Mouse (Mus musculus): ENCODE measurements around the gene B3gntl1.
A peak's percentile ranks its signal among the peaks of the same experiment; 100 is the strongest.
"Not testable (repeated sequence)": the region's sequence is repeated elsewhere in the genome, so short reads cannot be mapped to it uniquely, and the experiment has no call there.

B3gntl1 gene

DNA sequence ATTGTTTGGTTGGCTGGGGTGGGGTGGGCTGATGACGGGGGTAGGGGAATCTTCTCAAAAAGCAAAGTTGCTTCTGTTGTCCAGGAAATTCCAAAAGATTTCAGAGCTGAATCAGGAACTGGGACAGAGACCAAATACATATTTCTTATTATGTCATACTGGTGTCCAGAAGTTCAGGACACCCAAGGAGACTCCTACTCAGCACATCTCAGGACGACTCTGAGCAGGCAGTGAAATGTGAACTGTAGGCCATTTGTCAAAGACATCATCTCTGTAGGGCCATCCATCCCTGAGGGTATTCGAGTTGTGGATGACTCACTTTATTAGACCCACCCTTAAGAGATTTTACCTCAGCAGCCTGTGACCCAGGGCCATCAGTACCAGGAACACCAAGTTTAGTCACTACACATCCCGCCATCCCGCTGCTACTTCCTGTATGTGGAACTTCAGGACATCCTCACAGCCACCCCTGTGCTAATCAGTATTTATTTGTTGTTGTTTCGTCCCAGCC is 12.6 kb upstream of the B3gntl1 start:
- DNase-seq (ENCODE audit: low spot score in 2 of 2), result no peak

DNA sequence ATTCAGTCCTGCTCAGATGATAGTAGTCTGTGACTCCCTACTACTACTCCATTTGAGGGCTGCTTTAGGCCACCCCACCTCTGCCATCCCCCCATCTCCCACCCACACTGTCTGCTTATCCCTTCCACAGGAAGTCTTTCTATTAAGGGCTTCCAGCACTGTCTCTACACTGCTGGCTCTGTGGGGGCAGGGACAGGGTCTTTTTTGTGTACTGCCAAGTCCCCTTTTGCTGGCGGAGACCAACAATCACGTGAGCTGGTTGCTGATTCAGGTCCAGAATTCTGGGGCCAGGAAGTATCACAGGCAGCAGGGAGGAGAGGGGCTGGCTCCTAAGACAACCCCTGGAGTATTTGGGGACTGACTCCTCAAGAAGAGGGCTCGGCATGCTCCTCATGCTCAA is 10.3 kb upstream of the B3gntl1 start:
- DNase-seq (ENCODE audit: low spot score in 2 of 2), result no peak

DNA sequence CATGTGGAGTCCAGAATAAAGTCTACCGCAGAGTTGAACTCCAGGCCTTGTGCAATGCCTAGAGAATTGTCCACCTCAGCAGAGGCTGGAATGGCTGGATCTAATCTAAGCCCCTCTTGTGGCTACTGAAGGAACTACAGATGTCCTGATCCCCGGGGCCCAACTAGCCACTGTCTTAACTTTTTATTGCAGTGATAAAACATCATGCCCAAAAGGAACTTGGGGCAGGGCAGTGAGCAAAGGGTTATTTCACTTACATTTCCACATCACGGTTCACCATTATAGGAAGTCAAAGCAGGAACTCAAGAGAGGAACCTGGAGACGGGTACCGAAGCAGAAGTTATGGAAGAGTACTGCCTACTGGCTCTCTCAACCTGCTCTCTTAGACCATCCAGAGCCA is 7.8 kb upstream of the B3gntl1 start:
- DNase-seq (ENCODE audit: low spot score in 2 of 2), result no peak

DNA sequence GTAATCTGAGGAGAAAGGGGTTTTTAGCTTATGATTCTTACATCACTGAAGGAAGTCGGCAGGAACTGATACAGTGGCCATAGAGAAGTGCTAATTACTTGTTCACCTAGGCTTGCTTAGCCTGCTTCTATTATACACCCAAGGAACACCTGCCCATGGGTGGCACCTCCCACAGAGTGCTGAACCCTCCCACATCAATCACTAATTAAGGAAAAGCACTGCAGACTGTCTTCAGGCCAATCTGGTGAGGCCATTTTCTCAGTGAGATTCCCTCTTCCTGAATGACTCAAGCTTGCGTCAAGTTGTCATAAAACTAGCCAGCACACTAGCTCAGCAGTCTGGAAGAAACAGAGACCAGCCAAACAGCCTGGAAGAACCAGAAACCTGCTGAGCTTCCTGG is 6.6 kb upstream of the B3gntl1 start:
- DNase-seq (ENCODE audit: low spot score in 2 of 2), result no peak

DNA sequence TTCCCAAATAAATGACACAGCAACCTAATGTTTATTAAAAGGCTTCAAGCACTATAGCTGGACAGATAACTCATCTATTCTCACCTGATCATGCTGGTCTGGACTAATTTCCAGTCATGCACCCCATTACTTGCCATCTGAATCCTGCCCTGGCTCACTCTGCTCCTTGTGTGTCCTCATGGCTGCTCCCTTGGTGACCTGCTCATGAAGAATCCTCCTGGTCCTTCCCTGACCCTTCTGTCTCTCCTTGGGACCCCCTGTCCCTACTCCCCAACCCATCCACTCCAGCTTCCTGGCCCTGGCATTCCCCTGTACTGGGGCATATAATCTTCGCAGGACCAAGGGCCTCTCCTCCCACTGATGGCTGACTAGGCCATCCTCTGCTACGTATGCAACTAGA is 3.9 kb upstream of the B3gntl1 start:
- no peak for DNase-seq (ENCODE audit: low spot score in 2 of 2)

DNA sequence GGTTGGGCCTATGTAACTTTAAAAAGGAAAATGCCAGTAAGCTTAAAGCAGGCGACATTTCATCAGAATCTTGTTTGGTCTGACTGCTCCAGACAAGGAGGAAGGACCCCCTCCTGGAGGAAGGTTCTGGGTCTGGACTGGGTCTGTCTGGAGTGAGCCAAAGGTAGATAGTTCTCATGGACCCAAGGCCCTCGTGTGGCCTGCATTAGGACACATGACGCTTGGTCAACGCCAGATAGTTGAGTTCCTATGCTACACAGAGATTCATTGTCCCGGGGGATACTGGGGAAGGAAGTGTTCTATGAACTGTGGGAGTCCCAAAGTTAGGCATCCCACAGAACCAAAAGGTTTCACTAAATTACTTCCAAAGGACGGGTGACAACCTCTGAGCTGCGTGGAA is 676 bp upstream of the B3gntl1 start:
- DNase-seq (ENCODE audit: low spot score in 2 of 2), result no peak

DNA sequence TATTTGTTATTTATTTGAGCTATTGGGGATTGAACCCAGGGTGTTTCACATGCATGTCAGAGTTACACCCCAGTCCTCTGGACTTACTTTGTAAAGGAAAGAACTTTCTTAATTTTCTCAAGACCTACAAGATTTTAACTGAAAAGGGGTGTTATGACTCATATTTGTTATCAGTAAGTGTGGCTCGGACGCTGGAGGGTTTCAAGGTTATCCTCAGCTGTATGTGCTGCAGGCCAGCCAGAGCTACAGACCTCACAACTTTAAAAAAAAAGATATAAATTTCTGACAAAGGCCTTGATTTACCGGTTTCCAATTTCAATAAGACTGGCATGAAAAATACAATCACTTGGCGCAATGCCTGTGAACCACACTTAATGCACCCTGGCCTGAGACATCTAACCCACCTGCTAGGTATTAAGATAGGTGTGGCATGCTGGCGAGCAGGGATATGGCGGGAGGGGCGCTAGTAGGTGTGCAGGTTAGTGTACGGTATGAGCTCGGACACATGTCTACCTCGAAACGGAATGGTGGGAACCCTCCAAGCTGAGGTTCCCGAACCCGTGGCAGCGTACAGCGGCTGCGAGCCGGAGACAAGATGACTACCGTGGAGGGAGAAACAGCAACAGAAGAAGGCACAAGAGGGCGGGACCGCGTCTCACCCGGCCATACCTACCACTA is 502 bp downstream of the B3gntl1 start:
- no peak for DNase-seq (ENCODE audit: low spot score in 2 of 2)

DNA sequence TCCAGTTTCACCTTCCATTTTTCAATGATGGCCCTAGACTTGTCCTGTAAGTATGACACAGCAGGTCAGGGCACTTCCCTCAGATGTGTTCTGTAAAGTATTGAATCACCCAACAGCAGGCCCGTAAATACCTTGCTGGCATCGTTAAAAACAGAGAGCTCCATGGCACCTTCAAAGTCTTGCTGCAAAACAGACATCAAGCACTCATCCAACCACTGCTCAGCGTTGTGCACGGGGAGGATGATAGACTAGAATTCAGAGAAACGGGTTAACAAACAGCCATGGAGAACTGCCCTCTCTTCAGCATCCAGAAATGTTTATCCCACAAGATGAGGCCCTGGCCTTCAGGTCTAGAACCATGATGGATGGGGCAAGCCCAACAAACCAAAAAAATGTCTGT is 2.0 kb downstream of the B3gntl1 start:
- DNase-seq (ENCODE audit: low spot score in 2 of 2), result no peak

DNA sequence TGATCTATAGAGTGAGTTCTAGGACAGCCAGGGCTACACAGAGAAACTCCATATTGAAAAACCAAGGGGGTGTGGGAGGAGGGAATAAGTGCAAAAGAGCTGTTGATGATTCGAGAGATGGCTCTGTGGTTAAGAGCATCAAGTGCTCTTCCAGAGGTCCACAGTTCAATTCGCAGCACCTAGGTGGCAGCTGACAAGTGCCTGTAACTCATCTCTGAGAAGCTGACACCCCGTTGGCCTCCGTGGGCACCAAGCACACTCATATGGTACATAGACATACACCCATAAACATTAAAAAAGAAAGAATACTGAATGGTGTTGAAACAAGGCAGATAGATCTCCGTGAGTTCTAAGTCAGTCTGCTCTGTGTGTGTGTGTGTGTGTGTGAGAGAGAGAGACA is 4.2 kb downstream of the B3gntl1 start:
- DNase-seq (ENCODE audit: low spot score in 2 of 2), result no peak

DNA sequence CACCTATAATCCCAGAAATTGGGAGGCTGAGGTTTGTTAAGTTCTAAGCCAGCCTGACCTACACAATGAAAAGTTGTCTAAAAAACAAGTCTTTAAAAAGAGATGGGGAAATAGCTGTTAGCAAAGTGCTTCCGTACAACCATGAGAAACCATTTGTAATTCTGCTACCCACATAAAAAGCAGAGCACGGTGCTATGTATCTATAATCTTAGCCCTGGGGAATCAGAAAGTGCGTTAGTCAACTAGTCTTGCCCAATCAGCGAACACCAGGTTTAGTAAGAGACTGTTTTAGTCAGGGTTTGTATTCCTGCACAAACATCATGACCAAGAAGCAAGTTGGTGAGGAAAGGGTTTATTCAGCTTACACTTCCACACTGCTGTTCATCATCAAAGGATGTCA is 5.4 kb downstream of the B3gntl1 start:
- DNase-seq (ENCODE audit: low spot score in 2 of 2), result no peak

DNA sequence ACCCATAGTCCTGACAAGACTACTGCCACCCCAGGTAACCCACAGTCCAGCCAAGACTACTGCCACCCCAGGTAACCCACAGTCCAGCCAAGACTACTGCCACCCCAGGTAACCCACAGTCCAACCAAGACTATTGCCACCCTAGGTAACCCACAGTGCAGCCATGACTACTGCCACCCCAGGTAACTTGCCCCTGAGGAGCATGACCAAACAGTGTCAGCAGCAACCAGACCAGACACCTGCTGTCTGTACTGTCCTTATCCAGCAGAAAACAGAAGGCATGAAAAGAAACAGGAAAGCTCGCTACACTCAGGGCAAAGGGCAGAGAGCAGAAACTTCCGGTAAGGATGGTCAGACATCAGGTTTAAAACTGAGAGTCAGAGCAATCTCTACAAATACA is 11.8 kb downstream of the B3gntl1 start:
- DNase-seq (ENCODE audit: low spot score in 2 of 2), result no peak

DNA sequence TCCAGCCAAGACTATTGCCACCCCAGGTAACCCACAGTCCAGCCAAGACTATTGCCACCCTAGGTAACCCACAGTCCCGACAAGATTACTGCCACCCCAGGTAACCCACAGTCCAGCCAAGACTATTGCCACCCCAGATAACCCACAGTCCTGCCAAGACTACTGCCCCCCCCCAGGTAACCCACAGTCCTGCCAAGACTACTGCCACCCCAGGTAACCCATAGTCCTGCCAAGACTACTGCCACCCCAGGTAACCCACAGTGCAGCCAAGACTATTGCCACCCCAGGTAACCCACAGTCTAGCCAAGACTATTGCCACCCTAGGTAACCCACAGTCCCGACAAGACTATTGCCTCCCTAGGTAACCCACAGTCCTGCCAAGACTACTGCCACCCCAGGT is 12.3 kb downstream of the B3gntl1 start:
- DNase-seq (ENCODE audit: low spot score in 2 of 2), result not testable (repeated sequence)

DNA sequence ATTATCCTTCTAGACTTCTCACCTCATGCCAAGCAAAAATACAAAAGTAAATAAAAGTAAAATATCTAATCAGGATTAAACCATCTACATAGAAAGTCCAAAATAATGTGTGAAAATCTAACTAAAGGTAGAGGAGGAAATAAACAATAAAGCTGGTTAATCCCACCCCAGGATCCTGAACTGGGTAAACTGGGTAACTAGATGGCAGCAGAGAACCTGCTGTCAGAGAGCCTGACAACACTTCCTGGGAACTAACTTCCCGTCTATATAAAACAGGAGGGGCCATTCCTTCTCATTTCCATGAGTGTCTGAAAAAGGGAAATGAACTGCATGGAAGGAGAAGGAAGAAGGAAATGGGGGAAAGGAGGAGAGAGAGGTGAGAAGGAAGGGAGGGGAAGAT is 14.8 kb downstream of the B3gntl1 start:
- DNase-seq (ENCODE audit: low spot score in 2 of 2), result no peak

DNA sequence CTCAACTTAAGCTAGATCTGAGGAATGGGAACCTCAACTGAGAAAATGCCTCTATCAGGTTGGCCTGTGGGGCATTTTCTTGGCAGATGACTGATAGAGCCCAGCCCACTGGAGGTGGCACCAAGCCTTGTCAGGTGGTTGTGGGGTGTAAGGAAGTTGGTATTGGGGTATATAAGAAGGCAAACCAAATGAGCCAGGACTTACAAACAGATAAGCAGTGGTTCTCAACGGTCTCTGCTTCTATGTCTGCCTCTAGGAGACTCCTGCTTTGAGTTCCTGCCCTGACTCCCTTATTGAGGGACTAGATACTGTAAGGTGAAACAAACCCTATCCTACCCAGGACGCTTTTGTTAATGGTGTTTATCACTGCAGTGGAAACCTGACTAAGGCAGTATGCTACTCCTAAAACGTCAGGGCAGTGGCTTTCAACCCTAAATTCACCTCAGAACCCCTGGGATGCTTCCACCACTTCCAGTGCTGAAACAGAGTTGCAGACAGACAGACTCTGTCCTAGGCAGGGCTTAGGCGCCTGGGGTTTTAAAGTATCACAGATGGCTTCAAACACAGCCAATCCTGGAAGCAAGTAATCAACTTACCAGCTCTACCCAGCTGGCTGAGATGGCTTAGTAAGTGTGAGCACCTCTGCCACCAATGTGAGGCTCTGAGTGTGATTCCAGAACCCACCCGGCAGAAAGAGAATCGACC is 17.0 kb downstream of the B3gntl1 start:
- DNase-seq (ENCODE audit: low spot score in 2 of 2), result no peak

DNA sequence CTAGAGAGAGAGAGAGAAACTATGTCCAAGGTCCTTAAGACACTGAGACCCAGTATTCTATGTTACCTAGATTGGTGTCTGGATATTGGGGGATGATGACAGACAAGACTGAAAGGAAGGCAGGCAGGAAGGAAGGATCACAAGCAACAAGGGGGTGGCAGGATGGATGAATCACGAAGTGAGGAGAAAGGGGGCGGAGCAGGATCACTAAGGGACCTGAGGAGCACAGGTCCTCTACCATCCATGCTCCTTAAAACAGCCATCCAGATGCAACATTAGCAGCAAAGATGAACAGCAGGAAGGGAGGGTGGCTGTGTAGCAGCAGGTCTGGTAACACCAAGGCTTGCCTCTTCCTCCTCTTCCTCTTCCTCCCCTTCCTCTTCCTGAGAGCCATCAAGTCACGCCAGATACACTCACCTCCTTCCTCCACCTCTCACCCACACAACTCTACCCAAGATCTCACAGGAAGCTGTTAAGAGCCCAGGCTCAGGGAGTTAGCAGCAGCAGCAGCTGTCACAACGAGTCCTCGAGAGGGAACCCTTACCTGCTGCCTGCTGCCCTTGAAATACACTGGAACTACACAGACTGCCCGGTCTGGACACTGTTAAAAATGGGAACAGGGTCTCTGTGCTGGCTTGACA is 17.7 kb downstream of the B3gntl1 start:
- no peak for DNase-seq (ENCODE audit: low spot score in 2 of 2)

DNA sequence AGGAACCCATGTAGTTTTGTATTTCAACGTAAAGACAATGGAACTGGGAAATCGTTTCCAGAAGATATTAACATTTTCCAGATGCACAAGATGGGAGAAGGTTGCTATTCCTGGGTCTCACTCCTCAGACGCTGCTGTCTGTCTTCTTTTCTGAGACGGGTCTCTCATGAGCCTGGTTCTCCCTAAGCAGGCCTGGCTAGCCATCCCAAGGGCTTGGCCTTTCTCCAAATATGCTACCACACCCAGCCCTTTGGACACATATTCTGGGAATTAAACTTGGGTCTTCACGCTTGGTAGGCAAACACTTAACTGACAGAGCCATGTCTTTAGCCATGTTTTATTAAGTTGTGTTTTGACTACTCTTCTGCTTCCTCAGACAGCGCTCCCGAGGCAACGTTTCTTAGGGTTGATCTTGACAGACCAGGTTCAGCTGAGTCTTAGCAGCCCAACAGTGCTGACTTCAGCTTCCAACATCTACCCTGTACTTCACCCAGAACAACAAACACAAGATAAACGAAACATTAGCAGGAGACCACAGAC is 18.5 kb downstream of the B3gntl1 start:
- no peak for DNase-seq (ENCODE audit: low spot score in 2 of 2)

DNA sequence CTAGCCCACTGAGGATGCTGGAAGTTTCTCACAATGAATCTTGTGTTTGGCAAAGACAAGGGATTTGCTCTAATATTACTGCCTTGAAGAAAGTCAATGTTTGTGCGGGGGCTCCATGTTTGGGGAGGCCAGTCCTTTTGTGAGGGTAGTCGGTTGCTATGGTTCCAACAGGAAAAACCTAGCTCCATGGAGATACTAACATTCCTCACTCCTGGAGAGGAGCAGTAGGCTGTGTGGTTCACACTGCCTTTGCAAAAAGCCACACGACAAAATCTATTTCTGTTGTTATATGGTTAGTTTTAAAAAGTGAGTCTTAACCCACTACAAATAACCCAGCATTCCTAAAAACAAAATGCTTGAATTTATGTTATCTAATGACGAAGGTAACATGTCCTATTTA is 19.3 kb downstream of the B3gntl1 start:
- no peak for DNase-seq (ENCODE audit: low spot score in 2 of 2)

DNA sequence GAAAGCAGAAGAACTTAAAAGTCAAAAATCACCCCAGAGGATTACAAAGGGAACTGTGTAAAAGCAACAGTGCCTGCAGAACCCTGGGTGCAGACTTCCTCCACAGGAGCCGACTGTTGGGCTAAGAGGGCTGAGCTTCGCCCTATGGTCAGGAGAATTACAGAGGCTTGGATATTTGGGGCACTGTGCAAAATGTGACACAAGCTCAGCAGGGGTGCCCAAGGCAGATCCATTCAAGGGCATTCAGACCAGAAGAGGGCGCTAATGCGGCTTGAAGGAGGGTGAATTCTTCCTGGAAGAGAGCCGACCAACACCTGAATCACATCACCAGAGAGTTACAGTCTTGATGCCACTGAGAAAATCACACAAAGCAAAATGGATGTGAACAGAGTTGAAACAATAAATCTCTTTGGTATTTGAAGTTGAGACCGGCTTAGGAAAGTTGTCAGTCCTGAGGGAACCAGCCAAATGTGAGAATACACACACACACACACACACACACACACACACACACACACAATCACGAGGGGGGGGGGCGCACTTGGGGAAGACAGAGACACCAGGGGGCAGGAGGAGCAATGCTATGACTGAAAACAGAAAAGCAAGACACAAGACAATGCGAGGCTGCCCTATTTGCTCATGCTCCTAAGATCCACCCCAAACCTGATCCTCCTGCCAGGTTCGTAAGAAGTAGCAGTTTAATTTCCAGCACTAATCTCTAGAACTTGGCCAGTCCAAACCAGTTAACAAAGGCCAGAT is 20.2 kb downstream of the B3gntl1 start:
- peak; percentile 42 to 57 for DNase-seq (ENCODE audit: low spot score in 2 of 2)

DNA sequence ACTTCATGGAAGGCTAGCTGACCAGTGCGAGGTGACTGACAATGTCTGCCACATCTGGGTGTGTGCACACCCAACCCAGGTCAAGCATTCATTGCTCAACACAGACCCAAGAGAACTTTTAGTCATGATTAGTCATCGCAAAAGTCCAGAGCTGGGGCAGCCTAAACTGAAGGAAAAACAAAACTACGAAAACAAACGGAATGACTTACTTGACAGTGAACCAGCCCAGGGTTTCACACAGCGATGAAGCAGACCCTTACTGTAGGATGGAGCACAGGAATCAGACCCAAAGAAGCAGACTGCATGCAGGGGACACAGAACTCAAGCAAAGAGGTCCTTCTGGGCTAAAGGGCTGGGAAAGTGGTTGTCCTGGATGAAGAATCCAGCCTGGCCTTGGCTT is 21.0 kb downstream of the B3gntl1 start:
- peak; percentile 30 to 64 for DNase-seq (ENCODE audit: low spot score in 2 of 2)

DNA sequence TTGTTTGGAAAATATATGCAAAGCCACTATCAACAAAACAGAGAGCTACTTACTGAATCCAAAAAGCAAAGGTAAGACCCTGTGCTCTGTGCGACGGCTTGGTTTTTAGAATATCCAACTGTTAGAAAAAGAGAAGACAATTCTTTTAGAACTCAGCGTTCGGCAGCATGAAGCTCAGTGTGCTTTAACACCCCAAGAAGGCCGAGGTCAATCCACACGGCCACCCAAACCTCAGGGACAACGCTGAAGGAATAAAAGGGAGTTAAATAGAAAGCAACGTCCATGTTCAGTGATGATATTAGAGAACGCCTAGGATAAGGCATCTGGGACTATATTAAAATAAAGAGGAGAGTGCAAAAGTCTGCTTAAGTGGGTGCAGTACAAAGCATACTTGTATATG is 21.4 kb downstream of the B3gntl1 start:
- no peak for DNase-seq (ENCODE audit: low spot score in 2 of 2)

DNA sequence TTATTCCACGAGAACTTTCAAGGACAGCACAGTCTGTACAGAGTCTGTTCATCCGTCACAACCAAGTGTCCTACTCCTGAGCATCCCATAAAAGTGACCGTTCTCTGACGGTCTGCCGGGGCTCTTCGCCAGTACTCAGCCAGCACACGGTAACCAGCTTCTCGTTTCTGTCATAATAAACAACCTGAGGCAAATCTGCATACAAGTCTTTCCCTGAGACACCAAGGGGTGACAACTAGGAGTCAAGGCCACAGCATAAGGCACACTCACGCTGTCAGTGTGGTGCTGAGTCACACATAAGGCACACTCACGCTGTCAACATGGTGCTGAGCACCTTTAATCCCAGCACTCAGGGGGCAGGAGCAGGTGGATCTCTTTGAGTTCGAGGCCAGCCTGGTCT is 22.3 kb downstream of the B3gntl1 start:
- no peak for DNase-seq (ENCODE audit: low spot score in 2 of 2)

DNA sequence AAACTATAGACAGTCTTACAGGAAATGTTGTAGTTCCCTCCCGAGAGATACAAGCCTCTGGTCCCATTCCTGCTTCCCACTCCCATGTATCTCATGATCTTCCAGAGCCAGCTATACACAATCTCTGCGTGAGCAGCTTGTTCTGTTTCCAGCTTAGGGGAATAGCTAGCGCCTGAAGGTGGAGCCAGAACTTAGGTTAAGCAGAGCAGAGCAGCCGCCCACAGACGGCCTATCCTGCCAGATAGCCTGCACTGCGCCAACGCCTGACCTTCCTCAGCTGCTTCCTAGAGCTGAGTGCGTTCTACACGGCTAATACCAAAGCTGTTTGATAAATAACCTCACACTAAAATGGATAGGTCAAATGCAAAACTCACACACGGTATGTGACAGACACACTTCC is 23.1 kb downstream of the B3gntl1 start:
- peak in 1 of 2 experiments; percentile 55 for DNase-seq (ENCODE audit: low spot score in 2 of 2)

Measured in urinary bladder, adult 18-20 months (tissue).